Mouse (Mus musculus): ENCODE measurements around the gene Tmem185b. TPM values are rescaled to one million over a fixed set of nuclear protein-coding genes. Genes with fewer than 3 reads are reported as not detected.

The Tmem185b gene
- polyA plus RNA-seq, 1 experiment = 22.3 TPM

DNA sequence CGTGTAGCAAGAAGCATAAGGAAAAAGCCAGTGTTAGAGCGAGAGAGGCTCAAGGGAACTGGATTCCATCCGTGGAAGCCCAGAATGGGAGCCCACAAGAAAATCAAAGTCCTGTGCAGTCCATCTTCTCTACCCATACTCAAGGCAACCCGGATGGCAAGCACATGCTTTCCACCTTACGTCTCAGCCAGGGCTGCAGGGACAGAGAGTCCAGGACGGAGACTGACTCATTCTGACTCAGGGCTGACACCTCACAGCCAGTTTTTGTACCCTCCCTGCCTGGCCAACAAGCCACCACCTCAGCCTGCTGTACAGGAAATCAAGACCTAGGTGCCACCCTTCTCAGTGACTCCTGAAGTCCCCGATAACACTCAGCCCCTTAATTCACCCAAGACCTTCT, 16.5 kb upstream of the Tmem185b start:
- H3K4me1 ChIP-seq (ENCODE audit: control insufficient read depth, insufficient read depth, insufficient read length) = 0 out of 2 replicates have a peak, but pooled peaks cover 4% of the 10 kb centered on the region
- TF ChIP-seq POLR2A (IDR thresholded peaks at IDR 0.05; ENCODE audit: low read depth, low read length) = no peak
- no peak for TF ChIP-seq CTCF (IDR thresholded peaks at IDR 0.05; ENCODE audit: extremely low read depth, insufficient read depth, insufficient read length, insufficient replicate concordance)
- DNase-seq (ENCODE audit: low read depth in 1 of 2, low spot score in 2 of 2) = no peak
- WGBS = 68% methylated on average over 7 of the region's 7 CpGs
- no peaks in the 10 kb centered on the region for H3K27me3 ChIP-seq (ENCODE audit: control insufficient read depth, insufficient read depth, low read length)
- no peak overlapping the region for H3K27ac ChIP-seq (ENCODE audit: insufficient read depth, low read length)
- no peak overlapping the region for H3K4me3 ChIP-seq (ENCODE audit: extremely low read depth, insufficient read depth, insufficient read length)
- H3K36me3 ChIP-seq (ENCODE audit: control insufficient read depth, insufficient read depth, low read length) = no peaks in the 10 kb centered on the region

GRCm38 (mm10) chr1:119510409-119510808, 15.6 kb upstream of the Tmem185b start:
- DNase-seq (ENCODE audit: low read depth in 1 of 2, low spot score in 2 of 2) = no peak
- no peak for TF ChIP-seq POLR2A (IDR thresholded peaks at IDR 0.05; ENCODE audit: low read depth, low read length)
- TF ChIP-seq CTCF (IDR thresholded peaks at IDR 0.05; ENCODE audit: extremely low read depth, insufficient read depth, insufficient read length, insufficient replicate concordance) = no peak
- Histone ChIP-seq H3K4me1 (ENCODE audit: control insufficient read depth, insufficient read depth, insufficient read length) (no peaks in the 10 kb centered on the region), H3K27ac (ENCODE audit: insufficient read depth, low read length) (no peak overlapping the region), H3K36me3 (ENCODE audit: control insufficient read depth, insufficient read depth, low read length) (no peaks in the 10 kb centered on the region), H3K4me3 (ENCODE audit: extremely low read depth, insufficient read depth, insufficient read length) (no peak overlapping the region), H3K27me3 (ENCODE audit: control insufficient read depth, insufficient read depth, low read length) (no peaks in the 10 kb centered on the region)
- whole genome bisulfite sequencing = 67% methylated on average over 9 of the region's 9 CpGs

GRCm38 (mm10) chr1:119510857-119511256, 15.1 kb upstream of the Tmem185b start:
- H3K4me3 ChIP-seq (ENCODE audit: extremely low read depth, insufficient read depth, insufficient read length) = no peak overlapping the region
- 72% methylated on average over 8 of the region's 8 CpGs for WGBS
- TF ChIP-seq POLR2A (IDR thresholded peaks at IDR 0.05; ENCODE audit: low read depth, low read length) (no peak), CTCF (IDR thresholded peaks at IDR 0.05; ENCODE audit: extremely low read depth, insufficient read depth, insufficient read length, insufficient replicate concordance) (no peak)

DNA sequence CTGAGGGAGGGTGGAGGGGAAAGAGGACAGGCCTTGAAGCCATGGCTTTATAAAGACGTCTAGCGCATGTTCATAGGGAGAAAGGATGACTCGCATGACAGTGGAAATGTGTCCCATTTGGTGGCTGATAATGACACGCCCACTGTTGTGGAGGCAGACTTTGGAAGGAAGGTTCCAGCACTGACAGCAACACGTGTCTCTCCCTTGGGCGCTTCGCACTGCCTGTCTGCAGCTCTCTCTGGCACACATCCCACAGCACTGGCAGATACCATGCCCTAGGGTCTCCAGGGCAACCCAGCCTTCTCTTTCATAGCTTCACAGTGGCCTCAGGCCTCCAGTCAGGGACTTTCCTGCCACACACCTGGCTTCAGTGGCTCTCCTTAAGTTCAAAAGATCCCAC, 7.9 kb upstream of the Tmem185b start:
- Histone ChIP-seq H3K36me3 (ENCODE audit: control insufficient read depth, insufficient read depth, low read length) (no peaks in the 10 kb centered on the region), H3K4me3 (ENCODE audit: extremely low read depth, insufficient read depth, insufficient read length) (no peak overlapping the region), H3K4me1 (ENCODE audit: control insufficient read depth, insufficient read depth, insufficient read length) (no peaks in the 10 kb centered on the region), H3K27me3 (ENCODE audit: control insufficient read depth, insufficient read depth, low read length) (no peaks in the 10 kb centered on the region), H3K27ac (ENCODE audit: insufficient read depth, low read length) (no peak overlapping the region)
- TF ChIP-seq CTCF (IDR thresholded peaks at IDR 0.05; ENCODE audit: extremely low read depth, insufficient read depth, insufficient read length, insufficient replicate concordance) (no peak), POLR2A (IDR thresholded peaks at IDR 0.05; ENCODE audit: low read depth, low read length) (no peak)
- 90% methylated on average over 7 of the region's 7 CpGs for WGBS
- DNase-seq (ENCODE audit: low read depth in 1 of 2, low spot score in 2 of 2) = no peak

More at GRCm38 (mm10) chr1:119510857-119511256, 15.1 kb upstream of the Tmem185b start:
- no peaks in the 10 kb centered on the region for H3K4me1 ChIP-seq (ENCODE audit: control insufficient read depth, insufficient read depth, insufficient read length)
- no peaks in the 10 kb centered on the region for H3K36me3 ChIP-seq (ENCODE audit: control insufficient read depth, insufficient read depth, low read length)
- H3K27me3 ChIP-seq (ENCODE audit: control insufficient read depth, insufficient read depth, low read length) = no peaks in the 10 kb centered on the region
- no peak overlapping the region for H3K27ac ChIP-seq (ENCODE audit: insufficient read depth, low read length)
- no peak for DNase-seq (ENCODE audit: low read depth in 1 of 2, low spot score in 2 of 2)

DNA sequence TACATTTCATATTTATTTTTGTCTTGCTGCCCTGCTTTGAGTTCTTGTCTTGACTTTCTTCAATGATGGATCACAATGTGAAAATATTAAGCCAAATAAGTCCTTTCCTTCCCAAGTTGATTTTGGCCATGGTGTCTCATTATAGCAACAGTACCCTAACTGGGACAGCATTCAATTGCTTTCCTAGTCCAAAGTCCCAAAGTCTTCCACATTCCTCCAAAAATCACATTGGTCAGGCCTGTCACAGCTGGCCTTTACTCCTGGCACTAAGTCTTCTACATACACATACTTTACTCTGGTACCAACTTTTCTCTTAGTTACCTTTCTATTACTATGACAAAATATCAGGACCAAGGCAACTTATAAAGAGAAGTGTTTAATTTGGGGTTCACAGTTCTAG, 7.2 kb upstream of the Tmem185b start:
- no peak for DNase-seq (ENCODE audit: low read depth in 1 of 2, low spot score in 2 of 2)
- H3K4me1 ChIP-seq (ENCODE audit: control insufficient read depth, insufficient read depth, insufficient read length) = no peaks in the 10 kb centered on the region
- no peaks in the 10 kb centered on the region for H3K27me3 ChIP-seq (ENCODE audit: control insufficient read depth, insufficient read depth, low read length)
- TF ChIP-seq POLR2A (IDR thresholded peaks at IDR 0.05; ENCODE audit: low read depth, low read length) (no peak), CTCF (IDR thresholded peaks at IDR 0.05; ENCODE audit: extremely low read depth, insufficient read depth, insufficient read length, insufficient replicate concordance) (no peak)
- H3K27ac ChIP-seq (ENCODE audit: insufficient read depth, low read length) = no peak overlapping the region
- H3K4me3 ChIP-seq (ENCODE audit: extremely low read depth, insufficient read depth, insufficient read length) = no peak overlapping the region
- H3K36me3 ChIP-seq (ENCODE audit: control insufficient read depth, insufficient read depth, low read length) = no peaks in the 10 kb centered on the region

DNA sequence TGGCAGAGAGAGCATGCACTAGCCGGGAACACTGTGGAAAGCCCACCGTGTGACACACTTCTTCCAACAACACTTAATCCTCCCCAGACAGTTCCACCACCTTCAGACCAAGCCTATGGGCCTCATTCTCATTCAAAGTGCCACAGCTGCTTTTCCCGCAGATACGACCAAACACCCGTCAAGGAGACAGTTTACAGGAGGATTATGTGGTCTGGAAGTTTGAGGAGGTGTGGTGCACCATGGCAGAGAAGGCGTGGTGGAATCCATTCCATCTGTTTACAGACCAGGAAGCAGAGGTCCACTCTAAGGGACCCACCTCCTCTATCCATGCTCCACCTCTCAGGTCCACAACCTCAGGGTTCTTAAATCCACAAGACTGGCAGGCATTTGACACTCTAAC, 6.7 kb upstream of the Tmem185b start:
- no peak for TF ChIP-seq CTCF (IDR thresholded peaks at IDR 0.05; ENCODE audit: extremely low read depth, insufficient read depth, insufficient read length, insufficient replicate concordance)
- no peak for TF ChIP-seq POLR2A (IDR thresholded peaks at IDR 0.05; ENCODE audit: low read depth, low read length)
- no peak for DNase-seq (ENCODE audit: low read depth in 1 of 2, low spot score in 2 of 2)
- Histone ChIP-seq H3K27ac (ENCODE audit: insufficient read depth, low read length) (no peak overlapping the region), H3K27me3 (ENCODE audit: control insufficient read depth, insufficient read depth, low read length) (no peaks in the 10 kb centered on the region), H3K4me1 (ENCODE audit: control insufficient read depth, insufficient read depth, insufficient read length) (no peaks in the 10 kb centered on the region), H3K4me3 (ENCODE audit: extremely low read depth, insufficient read depth, insufficient read length) (no peak overlapping the region), H3K36me3 (ENCODE audit: control insufficient read depth, insufficient read depth, low read length) (no peaks in the 10 kb centered on the region)
- WGBS = 92% methylated on average over 6 of the region's 6 CpGs

DNA sequence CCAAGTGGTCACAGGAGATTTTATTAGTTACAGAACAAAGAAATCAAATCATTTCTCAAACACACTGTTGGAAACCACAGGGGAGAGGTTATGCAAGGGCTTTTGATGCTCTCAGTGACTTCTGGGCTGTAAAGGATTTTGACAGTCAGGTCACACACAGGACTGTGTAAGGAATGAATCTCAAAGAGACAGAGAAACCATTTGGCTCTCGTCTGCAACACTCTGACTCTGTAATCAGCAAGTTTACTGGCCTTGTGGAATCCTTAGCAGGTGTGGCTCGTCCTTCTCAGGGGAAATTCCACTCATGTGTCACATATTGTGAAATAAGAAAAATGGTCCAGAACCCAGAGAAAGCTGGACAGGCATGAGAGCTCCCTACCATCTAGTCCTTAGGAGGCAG, 4.9 kb upstream of the Tmem185b start:
- no peak overlapping the region for H3K4me3 ChIP-seq (ENCODE audit: extremely low read depth, insufficient read depth, insufficient read length)
- no peak overlapping the region for H3K27ac ChIP-seq (ENCODE audit: insufficient read depth, low read length)
- no peak for TF ChIP-seq CTCF (IDR thresholded peaks at IDR 0.05; ENCODE audit: extremely low read depth, insufficient read depth, insufficient read length, insufficient replicate concordance)
- TF ChIP-seq POLR2A (IDR thresholded peaks at IDR 0.05; ENCODE audit: low read depth, low read length) = no peak
- H3K36me3 ChIP-seq (ENCODE audit: control insufficient read depth, insufficient read depth, low read length) = no peaks in the 10 kb centered on the region
- no peak for DNase-seq (ENCODE audit: low read depth in 1 of 2, low spot score in 2 of 2)
- H3K4me1 ChIP-seq (ENCODE audit: control insufficient read depth, insufficient read depth, insufficient read length) = peaks cover 9% of the 10 kb centered on the region; the same call in 1 of the 2 replicates
- WGBS = 82% methylated on average over 2 of the region's 2 CpGs
- H3K27me3 ChIP-seq (ENCODE audit: control insufficient read depth, insufficient read depth, low read length) = no peaks in the 10 kb centered on the region
